Mouse (Mus musculus) right cerebral cortex, adult 2 months (tissue): ENCODE data around the gene Dock4.

Experiments used
- DNase-seq, 2 experiments: peaks; one replicate each; pipeline ENCODE4 v3.0.0; 2021 to 2022; ENCODE audit warnings: low spot score in 2 of 2

Dock4 gene

GRCm38 (mm10) chr12:40568971-40569968 is 123.5 kb downstream of the Dock4 start:
- DNase-seq = no peak

GRCm38 (mm10) chr12:40570250-40570649 is 124.5 kb downstream of the Dock4 start:
- DNase-seq = no peak

GRCm38 (mm10) chr12:40574051-40574450 is 128.3 kb downstream of the Dock4 start:
- no peak for DNase-seq

- no peak for DNase-seq
Observed at GRCm38 (mm10) chr12:40576749-40577148, 131.0 kb downstream of the Dock4 start.

GRCm38 (mm10) chr12:40580351-40580750 is 134.6 kb downstream of the Dock4 start:
- DNase-seq = no peak

GRCm38 (mm10) chr12:40581037-40581436 is 135.3 kb downstream of the Dock4 start:
- no peak for DNase-seq

GRCm38 (mm10) chr12:40582059-40582458 is 136.3 kb downstream of the Dock4 start:
- no peak for DNase-seq

- DNase-seq = peak in 1 of 2 experiments; percentile 42
Observed at GRCm38 (mm10) chr12:40584526-40585289, 139.0 kb downstream of the Dock4 start.

- no peak for DNase-seq
Observed at GRCm38 (mm10) chr12:40585456-40586141, 139.8 kb downstream of the Dock4 start.

GRCm38 (mm10) chr12:40594161-40594560 is 148.4 kb downstream of the Dock4 start:
- no peak for DNase-seq

- peak; percentile 24 to 36 for DNase-seq
Observed at GRCm38 (mm10) chr12:40595440-40595839, 149.7 kb downstream of the Dock4 start.

- no peak for DNase-seq
Observed at GRCm38 (mm10) chr12:40596020-40596419, 150.3 kb downstream of the Dock4 start.

- no peak for DNase-seq
Observed at GRCm38 (mm10) chr12:40596441-40596840, 150.7 kb downstream of the Dock4 start.

- no peak for DNase-seq
Observed at GRCm38 (mm10) chr12:40599952-40600351, 154.2 kb downstream of the Dock4 start.

- no peak for DNase-seq
Observed at GRCm38 (mm10) chr12:40605565-40605964, 159.8 kb downstream of the Dock4 start.

- no peak for DNase-seq
Observed at GRCm38 (mm10) chr12:40622926-40623325, 177.2 kb downstream of the Dock4 start.

GRCm38 (mm10) chr12:40626521-40626920 is 180.8 kb downstream of the Dock4 start:
- no peak for DNase-seq

GRCm38 (mm10) chr12:40633242-40633641 is 187.5 kb downstream of the Dock4 start:
- DNase-seq = peak in 1 of 2 experiments; percentile 5

GRCm38 (mm10) chr12:40634169-40634568 is 188.4 kb downstream of the Dock4 start:
- no peak for DNase-seq

GRCm38 (mm10) chr12:40635991-40636390 is 190.2 kb downstream of the Dock4 start:
- no peak for DNase-seq

- no peak for DNase-seq
Observed at GRCm38 (mm10) chr12:40637427-40637826, 191.7 kb downstream of the Dock4 start.

- no peak for DNase-seq
Observed at GRCm38 (mm10) chr12:40645869-40646268, 200.1 kb downstream of the Dock4 start.
